Mouse (Mus musculus) Patski (cell line): Measurements from ENCODE around the gene Olfr417. TPM values are rescaled to one million over a fixed set of nuclear protein-coding genes. Genes with fewer than 3 reads are reported as not detected.
"Not testable (repeated sequence)": the region's sequence is repeated elsewhere in the genome, so short reads cannot be mapped to it uniquely, and the experiment has no call there.

Source experiments
- ATAC-seq: fragments of 100-300 bp; one replicate; pipeline ENCODE4 v1.8.0; 2021
- CTCF ChIA-PET: fragments of 350-600 bp; sonication (Branson Sonifier 250); formaldehyde crosslinking; loops from one replicate; lab custom pipeline; 2022; ENCODE audit warnings: inconsistent platforms; lab: Charles Lee
- POLR2A ChIA-PET: fragments of 350-600 bp; sonication (Branson Sonifier 250); formaldehyde crosslinking; loops from one replicate; lab custom pipeline; 2022; ENCODE audit warnings: antibody characterized with exemption, inconsistent platforms; lab: Charles Lee
- DNase-seq: peaks from one replicate; pipeline ENCODE4 v3.0.0-alpha.2; 2011; ENCODE audit warnings: low read depth, low spot score
- H3K27me3 ChIP-seq: fragments of 371-371 bp; one replicate; pipeline ENCODE4 v1.5.1; 2021
- CTCF ChIP-seq: fragments of 100-300 bp; IDR thresholded peaks from one replicate; pipeline ENCODE4 v1.5.1; 2021
- in situ Hi-C: fragments of 300-500 bp; cut with MboI; formaldehyde crosslinking; loops from 3 replicates; pipeline ENCODE4 v1.11.1; 2018; ENCODE audit warnings: low pct_unique_long_range_greater_than_20kb, mixed read lengths
- polyA plus RNA-seq: library from polyadenylated mRNA; unstranded; gene quantifications from one replicate; pipeline ENCODE4 v1.2.3, GENCODE M21; 2021

Gene Olfr417
- not detected for polyA plus RNA-seq

DNA sequence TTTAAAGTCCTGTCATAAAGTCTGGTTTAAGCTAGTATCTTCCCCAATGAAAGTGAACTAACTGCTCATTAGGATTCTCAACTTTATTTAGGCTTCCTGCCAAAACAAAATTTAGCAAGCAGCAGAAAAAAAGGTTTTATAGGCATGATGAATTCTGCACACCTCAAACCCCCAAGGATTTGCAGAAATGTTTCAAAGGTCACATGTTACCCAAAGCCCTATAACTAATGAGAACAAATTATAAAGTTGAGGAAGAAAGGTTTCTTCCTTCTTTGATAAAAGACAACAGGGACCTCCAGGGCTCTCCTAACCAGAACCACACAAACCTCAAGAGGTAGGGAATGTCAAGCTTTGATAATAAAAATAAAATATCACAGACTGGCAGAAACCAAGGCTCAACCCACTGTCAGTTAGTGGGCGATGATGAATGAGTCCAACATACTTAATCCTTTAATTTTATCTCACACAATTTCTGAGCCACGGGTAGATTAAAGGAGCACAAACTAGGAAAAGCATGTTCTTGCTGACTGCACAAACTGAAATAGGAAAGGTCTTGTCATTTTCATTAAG, at the start of gene Olfr417:
Olfr417 (plus strand) TSS at position 241 of the 570 bp plus-strand sequence.
- TF ChIP-seq CTCF, result no peak
- DNase-seq, result no peak
- in situ Hi-C loops, result no loop called here
- POLR2A ChIA-PET, result no interaction called here
- H3K27me3 ChIP-seq, result no peaks in the 10 kb centered on the region
- ATAC-seq, result no peak
- CTCF ChIA-PET, result no interaction called here

DNA sequence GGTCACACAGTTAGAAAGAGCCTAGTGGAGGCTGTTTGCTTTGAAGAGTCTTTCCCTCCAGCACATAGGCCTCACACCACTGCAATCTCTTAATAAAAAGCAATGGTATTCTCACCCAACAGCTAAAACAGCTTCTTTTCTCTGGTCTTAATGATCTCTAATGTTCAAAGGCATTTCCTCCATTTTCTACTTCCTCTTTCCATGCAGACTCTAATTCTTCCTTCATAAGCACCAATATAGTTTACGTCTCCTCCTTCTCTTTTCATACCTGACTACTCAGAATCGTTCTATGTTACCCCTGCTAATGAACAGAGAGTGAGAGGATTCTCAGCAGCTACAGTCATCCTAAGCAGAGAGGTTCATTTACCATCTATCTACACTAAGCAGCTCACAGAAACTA, 47.6 kb upstream of the Olfr417 start:
- TF ChIP-seq CTCF, result no peak
- H3K27me3 ChIP-seq, result no peaks in the 10 kb centered on the region
- ChIA-PET CTCF (no interaction called here), POLR2A (no interaction called here)
- DNase-seq (no peak), ATAC-seq (no peak)
- in situ Hi-C loops, result no loop called here

DNA sequence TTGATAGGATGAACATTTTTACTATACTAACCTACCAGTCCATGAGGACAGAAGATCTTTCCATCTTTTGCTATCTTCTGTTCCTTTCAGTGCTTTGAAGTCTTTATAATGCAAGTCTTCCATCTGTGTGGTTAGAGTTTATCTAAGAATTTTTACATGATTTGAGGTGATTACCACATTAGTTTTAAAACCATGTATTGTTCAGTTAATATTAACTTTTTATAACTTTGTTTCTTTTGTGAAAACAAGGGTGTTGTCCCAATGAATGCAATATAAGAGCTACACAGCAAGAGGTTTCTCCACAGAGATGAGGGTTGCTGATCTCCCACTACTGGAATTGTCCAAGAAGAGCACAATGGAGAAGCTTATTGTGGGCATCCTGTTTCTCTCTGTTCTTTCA, 34.7 kb upstream of the Olfr417 start, which contains the start of gene Mptx1:
Mptx1 (plus strand) TSS at position 301 of the 400 bp plus-strand sequence.
- ChIA-PET CTCF (no interaction called here), POLR2A (no interaction called here)
- in situ Hi-C loops, result loop anchor here (10.0 kb wide), 1 partner anchor 1055 kb away; the partner anchor contains the start of gene Mptx2
- TF ChIP-seq CTCF, result no peak
- no peak for ATAC-seq
- DNase-seq, result no peak
- H3K27me3 ChIP-seq, result no peaks in the 10 kb centered on the region

DNA sequence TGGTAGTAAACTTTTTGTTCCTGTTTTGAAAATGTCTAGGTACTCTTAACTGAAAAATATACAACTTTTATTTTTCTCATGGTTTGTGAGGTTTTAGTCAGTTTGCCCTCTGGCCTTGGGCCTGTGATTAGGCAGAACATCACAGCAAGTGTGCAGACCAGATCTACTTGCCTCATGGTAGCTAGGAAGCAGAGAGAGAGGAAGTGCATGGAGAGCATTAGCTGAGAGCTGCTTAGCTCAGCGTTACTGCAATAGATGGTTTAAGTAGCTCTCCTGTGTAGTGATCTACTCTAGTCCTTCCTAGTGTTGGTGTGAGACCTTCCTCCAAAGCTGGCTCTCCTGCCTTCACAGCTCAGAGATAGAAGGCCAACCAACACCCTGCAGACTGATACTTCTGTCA, 11.3 kb upstream of the Olfr417 start:
- in situ Hi-C loops, result loop anchor here (10.0 kb wide), 1 partner anchor 1119 kb away; no protein-coding TSS in a partner anchor
- CTCF ChIA-PET, ATAC-seq, DNase-seq, H3K27me3 ChIP-seq, POLR2A ChIA-PET: not testable (repeated sequence)

DNA sequence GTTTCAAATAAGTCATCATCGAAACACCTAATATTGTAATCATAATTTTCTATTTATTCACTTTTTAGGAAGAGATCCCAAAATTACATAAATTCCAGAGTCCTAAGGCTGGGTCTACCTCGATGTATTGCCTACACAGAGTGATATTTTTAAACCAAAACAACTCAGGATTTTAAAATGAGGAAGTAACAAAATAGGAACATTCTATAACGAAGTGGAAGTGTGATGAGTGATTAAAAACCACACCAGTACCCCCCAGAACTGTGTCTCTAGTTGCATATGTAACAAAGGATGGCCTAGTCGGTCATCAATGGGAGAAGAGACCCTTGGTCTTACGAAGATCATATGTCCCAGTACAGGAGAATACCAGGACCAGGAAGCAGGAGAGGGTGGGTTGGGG, 10.3 kb upstream of the Olfr417 start:
- POLR2A ChIA-PET, result no interaction called here
- no peak for TF ChIP-seq CTCF
- CTCF ChIA-PET, result no interaction called here
- no peaks in the 10 kb centered on the region for H3K27me3 ChIP-seq
- no peak for ATAC-seq
- in situ Hi-C loops, result loop anchor here (10.0 kb wide), 1 partner anchor 1120 kb away; no protein-coding TSS in a partner anchor
- DNase-seq, result no peak

DNA sequence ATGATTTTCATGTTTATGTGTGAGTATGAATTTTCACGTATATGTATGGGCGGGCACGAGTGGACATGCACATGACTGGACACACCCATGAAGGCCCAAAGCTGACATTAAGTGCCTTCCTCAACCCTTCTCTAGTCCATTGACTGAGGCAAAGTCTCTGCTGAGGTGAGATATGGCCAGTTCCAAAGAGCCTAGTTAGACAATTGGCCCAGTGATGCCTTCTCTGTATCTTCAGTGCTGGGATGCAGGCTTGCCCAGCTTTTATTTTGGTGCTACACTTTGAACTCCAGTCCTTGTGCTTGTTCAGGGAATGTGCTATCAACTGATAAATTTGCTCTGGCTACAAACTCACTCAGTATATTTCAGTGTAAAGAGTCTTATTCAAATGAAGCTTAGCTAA, 8.9 kb downstream of the Olfr417 start:
- ChIA-PET CTCF (no interaction called here), POLR2A (no interaction called here)
- no peaks in the 10 kb centered on the region for H3K27me3 ChIP-seq
- in situ Hi-C loops, result no loop called here
- DNase-seq (no peak), ATAC-seq (no peak)
- no peak for TF ChIP-seq CTCF

DNA sequence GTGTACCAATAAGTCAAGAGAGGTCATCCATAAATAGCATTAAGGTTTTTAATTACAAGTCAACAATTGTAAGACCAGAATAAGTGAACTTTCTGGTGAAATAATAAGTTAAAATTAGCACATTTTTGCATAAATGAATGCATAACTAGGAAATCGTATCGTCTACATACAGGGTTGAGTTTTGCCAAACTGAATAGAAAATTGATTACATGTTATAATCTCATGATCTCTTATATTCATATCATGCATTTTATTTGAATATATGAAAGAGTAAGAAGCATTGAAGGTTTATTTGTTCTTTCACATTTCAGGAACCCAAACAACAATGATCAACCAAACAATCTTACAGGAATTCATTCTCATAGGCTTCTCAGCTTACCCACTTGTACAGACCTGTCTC, 25.8 kb downstream of the Olfr417 start, which contains the start of gene Olfr248:
Olfr248 (plus strand) TSS at position 301 of the 400 bp plus-strand sequence.
- no peaks in the 10 kb centered on the region for H3K27me3 ChIP-seq
- no peak for TF ChIP-seq CTCF
- ChIA-PET POLR2A (no interaction called here), CTCF (no interaction called here)
- DNase-seq (no peak), ATAC-seq (no peak)
- in situ Hi-C loops, result no loop called here

DNA sequence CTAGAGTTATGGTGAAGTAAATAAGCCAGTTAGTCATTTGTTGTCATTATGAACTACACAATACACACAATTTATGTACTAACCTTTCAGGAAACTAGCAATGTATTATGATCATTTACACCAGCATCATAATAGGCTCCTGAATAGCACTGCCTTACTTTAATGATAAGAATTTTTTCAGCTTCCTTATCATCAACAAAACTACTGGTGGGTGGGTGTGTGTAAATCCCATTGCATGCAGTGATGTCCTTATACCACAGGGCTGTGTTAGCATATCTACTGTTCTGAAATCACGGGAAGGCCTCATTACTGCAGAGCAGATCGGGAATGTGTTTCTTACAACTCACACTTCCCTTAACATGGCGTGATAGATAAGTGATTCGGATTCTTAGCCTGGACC, 58.0 kb downstream of the Olfr417 start:
- CTCF ChIA-PET, result no interaction called here
- POLR2A ChIA-PET, result no interaction called here
- in situ Hi-C loops, result no loop called here
- ATAC-seq (no peak), DNase-seq (no peak)
- no peaks in the 10 kb centered on the region for H3K27me3 ChIP-seq
- no peak for TF ChIP-seq CTCF

DNA sequence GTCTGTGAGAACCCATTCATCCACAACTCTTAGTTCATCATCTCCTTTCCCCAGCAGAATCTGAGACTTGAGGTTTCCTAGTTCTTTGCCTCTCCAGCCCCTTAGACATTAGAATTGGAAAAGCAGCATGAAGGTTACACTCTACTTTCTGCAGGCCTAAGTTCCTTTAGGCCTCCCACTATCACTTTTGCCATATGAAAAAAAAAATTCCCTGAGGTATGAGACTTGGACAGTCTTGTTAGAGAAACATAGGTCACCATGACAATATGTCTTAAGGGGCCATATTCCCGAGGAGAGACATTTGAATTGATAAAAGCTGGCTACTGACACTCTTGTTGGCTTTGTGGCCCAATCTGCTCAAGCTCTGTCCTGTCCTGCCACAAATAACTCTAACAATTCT, 58.8 kb downstream of the Olfr417 start, which contains the start of gene Olfr414:
Olfr414 (plus strand) TSS at position 301 of the 400 bp plus-strand sequence.
- ChIA-PET POLR2A (no interaction called here), CTCF (no interaction called here)
- no peaks in the 10 kb centered on the region for H3K27me3 ChIP-seq
- no peak for TF ChIP-seq CTCF
- DNase-seq (no peak), ATAC-seq (no peak)
- in situ Hi-C loops, result no loop called here

Other genes starting within 250 kb of the Olfr417 start
- gene Olfr231, start 244.0 kb upstream of the Olfr417 start, polyA plus RNA-seq, result not detected
- gene Olfr424, start 233.6 kb upstream of the Olfr417 start, polyA plus RNA-seq, result not detected
- gene Olfr420, start 209.5 kb upstream of the Olfr417 start, polyA plus RNA-seq, result not detected
- not detected for gene Spta1, start 192.3 kb upstream of the Olfr417 start, polyA plus RNA-seq
- not detected for gene Olfr419, start 113.1 kb upstream of the Olfr417 start, polyA plus RNA-seq
- not detected for gene Mptx1, start 34.6 kb upstream of the Olfr417 start, polyA plus RNA-seq
- not detected for gene Olfr248, start 25.9 kb downstream of the Olfr417 start, polyA plus RNA-seq
- gene Olfr414, start 58.9 kb downstream of the Olfr417 start, polyA plus RNA-seq, result not detected
- not detected for gene Olfr220, start 77.0 kb downstream of the Olfr417 start, polyA plus RNA-seq
- gene Fmn2, start 136.7 kb downstream of the Olfr417 start, polyA plus RNA-seq, result not detected